10 mouse cellular contexts compared by ENCODE assay signal in the genomic region with DNA sequence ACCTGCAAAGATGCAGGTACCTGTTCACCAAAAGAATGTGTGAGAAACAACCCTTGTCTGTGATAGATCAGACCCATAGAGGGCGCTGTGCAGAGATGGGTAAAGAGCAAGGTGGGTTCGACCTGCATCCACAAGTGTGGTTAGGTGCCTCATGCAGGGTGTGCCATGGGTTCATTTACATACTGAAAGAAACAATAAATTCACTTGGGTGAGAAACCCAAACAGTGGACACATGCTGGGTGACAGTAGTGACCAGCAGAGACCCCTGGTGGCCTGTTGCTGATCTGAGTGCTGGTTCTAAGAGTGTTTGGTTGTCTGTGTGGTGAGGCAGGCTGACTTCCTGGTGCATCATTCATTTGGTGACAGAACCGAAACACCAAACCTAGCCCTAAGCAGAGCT. TPM values are rescaled to one million over a fixed set of nuclear protein-coding genes. Genes with fewer than 3 reads are reported as not detected.
A peak's percentile ranks its signal among the peaks of the same experiment; 100 is the strongest.
DNase-seq lines count a peak whose midpoint lies in the region; ATAC-seq and TF ChIP-seq lines count a peak whose summit lies in the region.
"Had no signal": no experiment of that assay in that cellular context is flagged by ENCODE, and none has a peak within 500 bp of the region (broad histone marks: within the 10 kb centered on the region; RNA-seq: fewer than 3 reads in every experiment).

No protein-coding gene starts in this region.

- peaks cover 0 to 4% of the 10 kb centered on the region in 2 experiments; a peak in 1 of 4 replicates for H3K4me1 ChIP-seq in liver, embryonic 14.5 days (replicated peaks; ENCODE audit: control insufficient read depth in 2 of 2, insufficient read depth in 2 of 2, low read length in 1 of 2)
- 0 out of 2 replicates have a peak, but pooled peaks cover 6% of the 10 kb centered on the region for H3K4me1 ChIP-seq in liver, embryonic 12.5 days

- H3K9me3 ChIP-seq in liver, embryonic 14.5 days (ENCODE audit: control insufficient read depth, low read length): no peaks in the 10 kb centered on the region
- H3K9me3 ChIP-seq in liver, embryonic 12.5 days (replicated peaks): 0 out of 2 replicates have a peak, but pooled peaks cover 3% of the 10 kb centered on the region

- no peak for TF ChIP-seq POLR2A in brain, embryonic 14.5 days (IDR thresholded peaks at IDR 0.05; ENCODE audit: borderline replicate concordance, extremely low read depth, insufficient read depth, insufficient read length, poor library complexity, severe bottlenecking)

- no peak overlapping the region for H3K4me3 ChIP-seq in liver, embryonic 14.5 days (ENCODE audit: insufficient read depth in 1 of 2, low read depth in 2 of 2, low read length in 2 of 2)
- H3K4me3 ChIP-seq in liver, embryonic 12.5 days: no peak overlapping the region
- H3K4me3 ChIP-seq: heart, embryonic 10.5 days; myocyte had no signal

- DNase-seq in adrenal gland, postnatal 10 days: peak; percentile 44
- no peak for DNase-seq in adrenal gland, adult 8-10 months
- no peak for DNase-seq in liver, embryonic 14.5 days (ENCODE audit: low read depth in 3 of 3, low spot score in 3 of 3)
- no peak for DNase-seq in brain, embryonic 14.5 days (ENCODE audit: low read depth)
- no peak for DNase-seq in neural tube, embryonic 10.5 days (ENCODE audit: extremely low spot score, low spot score)
- DNase-seq in right cerebral cortex, postnatal 25 days: no peak

- no peaks in the 10 kb centered on the region for H3K36me3 ChIP-seq in liver, embryonic 14.5 days (replicated peaks; ENCODE audit: control insufficient read depth, insufficient read depth, low read depth)
- H3K36me3 ChIP-seq in liver, embryonic 12.5 days: no peaks in the 10 kb centered on the region; the same call in 1 of the 2 replicates

- TF ChIP-seq EP300 in liver, embryonic 14.5 days (IDR thresholded peaks at IDR 0.05; ENCODE audit: low read depth): no peak

- peaks cover 10% of the 10 kb centered on the region for H3K27me3 ChIP-seq in liver, embryonic 14.5 days (ENCODE audit: control insufficient read depth, insufficient read depth, low read length)
- peaks cover 31% of the 10 kb centered on the region for H3K27me3 ChIP-seq in liver, embryonic 12.5 days (replicated peaks)

- no peak for ATAC-seq in liver, embryonic 14.5 days (ENCODE audit: insufficient read depth)
- ATAC-seq in liver, embryonic 12.5 days: no peak
- peak; percentile 33; the same call in 1 of the 2 replicates for ATAC-seq in megakaryocyte, adult 5-6 weeks (ENCODE audit: poor library complexity, severe bottlenecking)

- no peak overlapping the region for H3K9ac ChIP-seq in liver, embryonic 14.5 days (replicated peaks)
- H3K9ac ChIP-seq in liver, embryonic 12.5 days: no peak overlapping the region

- 47% methylated on average over 3 of the region's 3 CpGs for WGBS in liver, embryonic 14.5 days (ENCODE audit: insufficient replicate concordance)
- WGBS in liver, embryonic 12.5 days (ENCODE audit: insufficient replicate concordance): 38% methylated on average over 3 of the region's 3 CpGs

- TF ChIP-seq CTCF in liver, embryonic 14.5 days (IDR thresholded peaks at IDR 0.05; ENCODE audit: low read depth): peak; percentile 59
- TF ChIP-seq CTCF in brain, embryonic 14.5 days (IDR thresholded peaks at IDR 0.05; ENCODE audit: borderline replicate concordance, extremely low read depth, insufficient read depth, insufficient read length): peak; percentile 16; the same call in 1 of the 2 replicates

- no peak overlapping the region for H3K27ac ChIP-seq in liver, embryonic 14.5 days
- H3K27ac ChIP-seq in liver, embryonic 12.5 days: no peak overlapping the region
- H3K27ac ChIP-seq: heart, embryonic 10.5 days had no signal

- no peak overlapping the region for H3K4me2 ChIP-seq in liver, embryonic 14.5 days (ENCODE audit: low read depth)
- H3K4me2 ChIP-seq in liver, embryonic 12.5 days: no peak overlapping the region

RNA-seq across cellular contexts. Expression of a gene that starts 5.0 kb away (rescaled TPM):
- 10 to 100 TPM; 19.9 to 22.4 TPM for total RNA-seq in adrenal gland, postnatal 10 days (2021)
- total RNA-seq in adrenal gland, adult 8-10 months (2022): 10 to 100 TPM; 11.2 to 20.9 (median 14.8) TPM
- polyA plus RNA-seq in liver, embryonic 14.5 days (2012; rRNA removed): 0.56 and 0.58 TPM in 2 replicates
- 0.76 and 0.83 TPM in 2 replicates for polyA plus RNA-seq in liver, embryonic 14.5 days (2014; fragmentation: Nextera tagmentation; extraction: Ambion mirVana)
- polyA plus RNA-seq in liver, embryonic 12.5 days (2016; fragmentation: Nextera tagmentation; extraction: Ambion mirVana): 4.8 and 5.5 TPM in 2 replicates
- polyA plus RNA-seq in brain, embryonic 14.5 days (2012; rRNA removed): 8.2 and 12.8 TPM in 2 replicates
- 1.8 and 2.6 TPM in 2 replicates for total RNA-seq in megakaryocyte, adult 5-6 weeks (2015)
- total RNA-seq in megakaryocyte, adult 5-6 weeks (2017): 1.1 and 1.6 TPM in 2 replicates
